Mouse (Mus musculus): ENCODE data around the gene Trim11.

GRCm38 (mm10) chr11:58929055-58929454, 48.8 kb upstream of the Trim11 start:
- TF ChIP-seq CTCF (IDR thresholded peaks at IDR 0.05; ENCODE audit: extremely low read depth, insufficient read depth, low read length) (no peak), POLR2A (IDR thresholded peaks at IDR 0.05; ENCODE audit: extremely low read depth, insufficient read depth, low read length) (no peak)

Data from cortical plate, adult 2 months (tissue).